Mouse (Mus musculus): ENCODE measurements around the gene Pdia5. TPM values are rescaled to one million over a fixed set of nuclear protein-coding genes. Genes with fewer than 3 reads are reported as not detected.

The Pdia5 gene
- polyA plus RNA-seq, 1 experiment = 20.2 TPM

- Histone ChIP-seq H3K27me3 (ENCODE audit: control insufficient read depth, insufficient read depth, low read length, poor library complexity, severe bottlenecking) (no peaks in the 10 kb centered on the region), H3K27ac (ENCODE audit: insufficient read depth, low read length) (no peak overlapping the region), H3K9me3 (replicated peaks; ENCODE audit: control insufficient read depth, insufficient read depth, low read length, poor library complexity, severe bottlenecking) (no peaks in the 10 kb centered on the region), H3K4me1 (ENCODE audit: control insufficient read depth, insufficient read depth, low read length) (no peaks in the 10 kb centered on the region), H3K36me3 (ENCODE audit: control insufficient read depth, insufficient read depth, low read length, poor library complexity, severe bottlenecking) (peaks cover 2% of the 10 kb centered on the region; the same call in 1 of the 2 replicates), H3K9ac (ENCODE audit: low read depth, poor library complexity, severe bottlenecking) (no peak overlapping the region), H3K4me3 (ENCODE audit: low read depth, low read length) (no peak overlapping the region)
- TF ChIP-seq POLR2A (IDR thresholded peaks at IDR 0.05; ENCODE audit: insufficient read depth, low read length) = no peak
- TF ChIP-seq CTCF (IDR thresholded peaks at IDR 0.05; ENCODE audit: low read depth, low read length) = no peak
Measured at GRCm38 (mm10) chr16:35458297-35458696, 32.4 kb downstream of the Pdia5 start.

GRCm38 (mm10) chr16:35457488-35457887 lies 33.2 kb downstream of the Pdia5 start:
- TF ChIP-seq EP300 (IDR thresholded peaks at IDR 0.05; ENCODE audit: insufficient read depth, low read depth, low read length) = no peak
- TF ChIP-seq CTCF (IDR thresholded peaks at IDR 0.05; ENCODE audit: low read depth, low read length) = no peak
- no peak for TF ChIP-seq POLR2A (IDR thresholded peaks at IDR 0.05; ENCODE audit: insufficient read depth, low read length)
- H3K36me3 ChIP-seq (ENCODE audit: control insufficient read depth, insufficient read depth, low read length, poor library complexity, severe bottlenecking) = peaks cover 2% of the 10 kb centered on the region; the same call in 1 of the 2 replicates
- no peaks in the 10 kb centered on the region for H3K4me1 ChIP-seq (ENCODE audit: control insufficient read depth, insufficient read depth, low read length)
- H3K27ac ChIP-seq (ENCODE audit: insufficient read depth, low read length) = no peak overlapping the region
- no peaks in the 10 kb centered on the region for H3K27me3 ChIP-seq (ENCODE audit: control insufficient read depth, insufficient read depth, low read length, poor library complexity, severe bottlenecking)
- no peak overlapping the region for H3K9ac ChIP-seq (ENCODE audit: low read depth, poor library complexity, severe bottlenecking)
- no peak overlapping the region for H3K4me3 ChIP-seq (ENCODE audit: low read depth, low read length)
- no peaks in the 10 kb centered on the region for H3K9me3 ChIP-seq (replicated peaks; ENCODE audit: control insufficient read depth, insufficient read depth, low read length, poor library complexity, severe bottlenecking)

GRCm38 (mm10) chr16:35457011-35457419 lies 33.7 kb downstream of the Pdia5 start:
- TF ChIP-seq EP300 (IDR thresholded peaks at IDR 0.05; ENCODE audit: insufficient read depth, low read depth, low read length) (no peak), POLR2A (IDR thresholded peaks at IDR 0.05; ENCODE audit: insufficient read depth, low read length) (no peak), CTCF (IDR thresholded peaks at IDR 0.05; ENCODE audit: low read depth, low read length) (no peak)
- H3K27me3 ChIP-seq (ENCODE audit: control insufficient read depth, insufficient read depth, low read length, poor library complexity, severe bottlenecking) = no peaks in the 10 kb centered on the region
- no peak overlapping the region for H3K4me3 ChIP-seq (ENCODE audit: low read depth, low read length)
- peaks cover 2% of the 10 kb centered on the region; the same call in 1 of the 2 replicates for H3K36me3 ChIP-seq (ENCODE audit: control insufficient read depth, insufficient read depth, low read length, poor library complexity, severe bottlenecking)
- no peak overlapping the region for H3K9ac ChIP-seq (ENCODE audit: low read depth, poor library complexity, severe bottlenecking)
- no peak overlapping the region for H3K27ac ChIP-seq (ENCODE audit: insufficient read depth, low read length)
- H3K4me1 ChIP-seq (ENCODE audit: control insufficient read depth, insufficient read depth, low read length) = no peaks in the 10 kb centered on the region
- no peaks in the 10 kb centered on the region for H3K9me3 ChIP-seq (replicated peaks; ENCODE audit: control insufficient read depth, insufficient read depth, low read length, poor library complexity, severe bottlenecking)

GRCm38 (mm10) chr16:35456305-35456704 lies 34.4 kb downstream of the Pdia5 start:
- Histone ChIP-seq H3K9ac (ENCODE audit: low read depth, poor library complexity, severe bottlenecking) (no peak overlapping the region), H3K4me3 (ENCODE audit: low read depth, low read length) (no peak overlapping the region), H3K27me3 (ENCODE audit: control insufficient read depth, insufficient read depth, low read length, poor library complexity, severe bottlenecking) (no peaks in the 10 kb centered on the region), H3K27ac (ENCODE audit: insufficient read depth, low read length) (no peak overlapping the region), H3K4me1 (ENCODE audit: control insufficient read depth, insufficient read depth, low read length) (no peaks in the 10 kb centered on the region), H3K9me3 (replicated peaks; ENCODE audit: control insufficient read depth, insufficient read depth, low read length, poor library complexity, severe bottlenecking) (no peaks in the 10 kb centered on the region), H3K36me3 (ENCODE audit: control insufficient read depth, insufficient read depth, low read length, poor library complexity, severe bottlenecking) (no peaks in the 10 kb centered on the region)
- no peak for TF ChIP-seq EP300 (IDR thresholded peaks at IDR 0.05; ENCODE audit: insufficient read depth, low read depth, low read length)
- no peak for TF ChIP-seq POLR2A (IDR thresholded peaks at IDR 0.05; ENCODE audit: insufficient read depth, low read length)
- TF ChIP-seq CTCF (IDR thresholded peaks at IDR 0.05; ENCODE audit: low read depth, low read length) = no peak

GRCm38 (mm10) chr16:35455822-35456221 lies 34.9 kb downstream of the Pdia5 start:
- Histone ChIP-seq H3K9me3 (replicated peaks; ENCODE audit: control insufficient read depth, insufficient read depth, low read length, poor library complexity, severe bottlenecking) (no peaks in the 10 kb centered on the region), H3K4me1 (ENCODE audit: control insufficient read depth, insufficient read depth, low read length) (no peaks in the 10 kb centered on the region)
- TF ChIP-seq CTCF (IDR thresholded peaks at IDR 0.05; ENCODE audit: low read depth, low read length) (no peak), EP300 (IDR thresholded peaks at IDR 0.05; ENCODE audit: insufficient read depth, low read depth, low read length) (no peak), POLR2A (IDR thresholded peaks at IDR 0.05; ENCODE audit: insufficient read depth, low read length) (no peak)

GRCm38 (mm10) chr16:35450018-35450630 lies 40.5 kb downstream of the Pdia5 start:
- Histone ChIP-seq H3K36me3 (ENCODE audit: control insufficient read depth, insufficient read depth, low read length, poor library complexity, severe bottlenecking) (no peaks in the 10 kb centered on the region), H3K4me1 (ENCODE audit: control insufficient read depth, insufficient read depth, low read length) (no peaks in the 10 kb centered on the region), H3K9me3 (replicated peaks; ENCODE audit: control insufficient read depth, insufficient read depth, low read length, poor library complexity, severe bottlenecking) (no peaks in the 10 kb centered on the region), H3K27me3 (ENCODE audit: control insufficient read depth, insufficient read depth, low read length, poor library complexity, severe bottlenecking) (no peaks in the 10 kb centered on the region), H3K9ac (ENCODE audit: low read depth, poor library complexity, severe bottlenecking) (no peak overlapping the region), H3K27ac (ENCODE audit: insufficient read depth, low read length) (no peak overlapping the region), H3K4me3 (ENCODE audit: low read depth, low read length) (no peak overlapping the region)
- no peak for TF ChIP-seq POLR2A (IDR thresholded peaks at IDR 0.05; ENCODE audit: insufficient read depth, low read length)
- TF ChIP-seq EP300 (IDR thresholded peaks at IDR 0.05; ENCODE audit: insufficient read depth, low read depth, low read length) = no peak
- TF ChIP-seq CTCF (IDR thresholded peaks at IDR 0.05; ENCODE audit: low read depth, low read length) = no peak

More at GRCm38 (mm10) chr16:35455822-35456221, 34.9 kb downstream of the Pdia5 start:
- no peak overlapping the region for H3K9ac ChIP-seq (ENCODE audit: low read depth, poor library complexity, severe bottlenecking)
- H3K27ac ChIP-seq (ENCODE audit: insufficient read depth, low read length) = no peak overlapping the region
- H3K27me3 ChIP-seq (ENCODE audit: control insufficient read depth, insufficient read depth, low read length, poor library complexity, severe bottlenecking) = no peaks in the 10 kb centered on the region
- no peak overlapping the region for H3K4me3 ChIP-seq (ENCODE audit: low read depth, low read length)
- H3K36me3 ChIP-seq (ENCODE audit: control insufficient read depth, insufficient read depth, low read length, poor library complexity, severe bottlenecking) = no peaks in the 10 kb centered on the region
